Mouse (Mus musculus) bone marrow macrophage, adult 2 months (primary cell): Measurements from ENCODE around the gene Relt.

Experiments used
- CTCF ChIP-seq: IDR thresholded peaks from 2 replicates; pipeline ENCODE4 v1.5.1; 2012; ENCODE audit warnings: low read depth, mild to moderate bottlenecking, low read length, moderate library complexity
- POLR2A ChIP-seq: IDR thresholded peaks from 2 replicates; pipeline ENCODE4 v1.6.1; 2012; ENCODE audit warnings: mild to moderate bottlenecking, low read depth, low read length, borderline replicate concordance

- no peak for TF ChIP-seq CTCF
- TF ChIP-seq POLR2A, result no peak
Observed at GRCm38 (mm10) chr7:100860450-100860849, 2.8 kb downstream of the Relt start.
